Mouse (Mus musculus): Measurements from ENCODE around the gene Pold1.

Gene Pold1

GRCm38 (mm10) chr7:44487936-44488335 is 60.7 kb downstream of the Pold1 start:
- DNase-seq (ENCODE audit: extremely low read depth, low read depth), result no peak

GRCm38 (mm10) chr7:44486927-44487575 is 61.6 kb downstream of the Pold1 start:
- no peak for DNase-seq (ENCODE audit: extremely low read depth, low read depth)

- no peak for DNase-seq (ENCODE audit: extremely low read depth, low read depth)
Observed at GRCm38 (mm10) chr7:44485572-44486195, 63.0 kb downstream of the Pold1 start.

- no peak for DNase-seq (ENCODE audit: extremely low read depth, low read depth)
Observed at GRCm38 (mm10) chr7:44484841-44485571, 63.6 kb downstream of the Pold1 start.

GRCm38 (mm10) chr7:44484109-44484508 is 64.5 kb downstream of the Pold1 start:
- DNase-seq (ENCODE audit: extremely low read depth, low read depth), result no peak

- DNase-seq (ENCODE audit: extremely low read depth, low read depth), result peak; percentile 80
Observed at GRCm38 (mm10) chr7:44482836-44483435, 65.7 kb downstream of the Pold1 start.

Data from MEL-GATA-1-ER (cell line).